Comparison of ENCODE assay signal across 32 mouse cellular contexts in the genomic region with DNA sequence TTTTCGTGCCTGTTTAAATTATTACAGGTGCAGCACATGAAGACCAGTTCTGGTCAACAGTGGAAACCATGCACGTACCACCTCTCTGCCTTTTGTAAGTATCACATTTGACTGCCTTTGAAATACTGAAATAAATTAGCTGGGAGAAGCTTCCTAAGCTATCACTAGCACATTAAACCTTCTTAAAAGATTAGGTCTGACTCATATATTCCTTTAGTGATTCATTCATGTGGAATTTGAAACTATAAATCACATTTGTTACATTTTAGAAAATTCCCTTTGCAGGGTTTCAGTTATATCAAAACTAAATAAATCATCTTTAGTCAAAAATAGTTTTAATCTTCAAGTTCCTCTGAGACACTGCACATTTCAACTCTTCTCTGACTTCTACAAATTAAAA.
"Had no signal": no experiment of that assay in that cellular context is flagged by ENCODE, and none has a peak within 500 bp of the region (broad histone marks: within the 10 kb centered on the region; RNA-seq: fewer than 3 reads in every experiment).

No protein-coding gene starts in this region.

- H3K4me3 ChIP-seq: heart, embryonic 10.5 days; heart, embryonic 12.5 days; heart, embryonic 13.5 days; heart, embryonic 15.5 days; hindbrain, embryonic 10.5 days; hindbrain, embryonic 12.5 days; hindbrain, embryonic 13.5 days; hindbrain, embryonic 15.5 days; intestine, embryonic 15.5 days; kidney, embryonic 15.5 days; layer of hippocampus, adult 2 months; left cerebral cortex, adult 2 months had no signal

- H3K36me3 ChIP-seq: heart, embryonic 10.5 days; heart, embryonic 12.5 days; heart, embryonic 13.5 days; heart, embryonic 15.5 days; hindbrain, embryonic 10.5 days; hindbrain, embryonic 12.5 days; hindbrain, embryonic 13.5 days; hindbrain, embryonic 15.5 days; intestine, embryonic 15.5 days; kidney, embryonic 15.5 days had no signal

- H3K4me2 ChIP-seq: heart, embryonic 11.5 days; heart, embryonic 12.5 days; heart, embryonic 13.5 days; heart, embryonic 15.5 days; hindbrain, embryonic 12.5 days; hindbrain, embryonic 13.5 days; hindbrain, embryonic 14.5 days; hindbrain, embryonic 15.5 days; intestine, embryonic 15.5 days; kidney, embryonic 15.5 days had no signal

- DNase-seq: heart, postnatal 10 days; heart, postnatal 14 days; heart, postnatal 36 days; heart, postnatal 4 days; kidney, adult 11 months; kidney, adult 18-20 months; kidney, adult 2 months; kidney, adult 8-10 months; kidney, adult 9 months; kidney, postnatal 10 days; kidney, postnatal 14 days; kidney, postnatal 36 days; layer of hippocampus, adult 9-11 months; layer of hippocampus, postnatal 36 days had no signal

- H3K4me1 ChIP-seq: heart, embryonic 10.5 days; heart, embryonic 12.5 days; heart, embryonic 13.5 days; heart, embryonic 15.5 days; hindbrain, embryonic 10.5 days; hindbrain, embryonic 12.5 days; hindbrain, embryonic 15.5 days; intestine, embryonic 15.5 days; kidney, embryonic 15.5 days had no signal

- H3K27ac ChIP-seq: heart, embryonic 10.5 days; heart, embryonic 13.5 days; heart, embryonic 15.5 days; hindbrain, embryonic 10.5 days; hindbrain, embryonic 12.5 days; hindbrain, embryonic 13.5 days; hindbrain, embryonic 14.5 days; hindbrain, embryonic 15.5 days; hindbrain, postnatal 0 days; intestine, embryonic 15.5 days; kidney, embryonic 15.5 days; layer of hippocampus, adult 2 months; left cerebral cortex, adult 2 months had no signal

- ATAC-seq: hindbrain, postnatal 0 days; inflammation-experienced regulatory T-cells, adult 6 months; intestine, embryonic 15.5 days; intestine, embryonic 16.5 days; intestine, postnatal 0 days had no signal

- H3K27me3 ChIP-seq: heart, embryonic 12.5 days; heart, embryonic 13.5 days; heart, embryonic 15.5 days; hindbrain, embryonic 12.5 days; hindbrain, embryonic 13.5 days; hindbrain, embryonic 15.5 days; intestine, embryonic 15.5 days; kidney, embryonic 15.5 days had no signal

- H3K9ac ChIP-seq: heart, embryonic 12.5 days; heart, embryonic 13.5 days; heart, embryonic 15.5 days; hindbrain, embryonic 12.5 days; hindbrain, embryonic 13.5 days; hindbrain, embryonic 14.5 days; hindbrain, embryonic 15.5 days; intestine, embryonic 15.5 days; kidney, embryonic 15.5 days had no signal

- H3K9me3 ChIP-seq: heart, embryonic 10.5 days; heart, embryonic 12.5 days; heart, embryonic 13.5 days; heart, embryonic 15.5 days; hindbrain, embryonic 10.5 days; hindbrain, embryonic 12.5 days; hindbrain, embryonic 13.5 days; hindbrain, embryonic 15.5 days; intestine, embryonic 15.5 days; kidney, embryonic 15.5 days had no signal
